Mouse (Mus musculus) liver, embryonic 14.5 days (tissue): ENCODE data around the gene Carmil1. TPM values are rescaled to one million over a fixed set of nuclear protein-coding genes. Genes with fewer than 3 reads are reported as not detected.

ENCODE experiments used
- ATAC-seq: fragments of 200-750 bp; cut with Nextera tagmentation; 2 replicates; pipeline ENCODE4 v1.8.0; 2017; ENCODE audit warnings: moderate number of reproducible peaks, mild to moderate bottlenecking, moderate library complexity; ENCODE audit not compliant: insufficient read depth
- DNase-seq, 3 experiments: peaks; one replicate each; pipeline ENCODE4 v3.0.0-alpha.2; 2012 to 2013; ENCODE audit warnings: low read depth in 3 of 3, low spot score in 3 of 3
- H3K27ac ChIP-seq: fragments of 300-500 bp; sonication (generic); 2 replicates; pipeline ENCODE4 v1.5.1; 2014; ENCODE audit warnings: moderate library complexity, mild to moderate bottlenecking, control low read depth, inconsistent platforms
- H3K27me3 ChIP-seq: fragments of 300-500 bp; sonication (generic); 2 replicates; pipeline ENCODE4 v1.6.1; 2014; ENCODE audit warnings: mild to moderate bottlenecking, low read length, moderate library complexity; ENCODE audit not compliant: control insufficient read depth, insufficient read depth
- H3K36me3 ChIP-seq: fragments of 300-500 bp; sonication (generic); replicated peaks from 2 replicates; pipeline ENCODE4 v1.6.1; 2014; ENCODE audit warnings: low read depth; ENCODE audit not compliant: control insufficient read depth, insufficient read depth
- H3K4me1 ChIP-seq, 2 experiments: fragments of 200-500 bp in 1 of 2; fragments of 300-500 bp in 1 of 2; sonication (generic) in 1 of 2; replicated peaks; 2 replicates each; pipeline ENCODE4 v1.6.1; 2012 to 2014; ENCODE audit warnings: antibody characterized with exemption in 1 of 2, inconsistent platforms in 1 of 2, low read length in 1 of 2; ENCODE audit not compliant: control insufficient read depth in 2 of 2, insufficient read depth in 2 of 2
- H3K4me2 ChIP-seq: fragments of 300-500 bp; sonication (generic); 2 replicates; pipeline ENCODE4 v1.6.1; 2014; ENCODE audit warnings: low read depth, mild to moderate bottlenecking, control low read depth, moderate library complexity
- H3K4me3 ChIP-seq, 2 experiments: fragments of 200-500 bp in 1 of 2; fragments of 300-500 bp in 1 of 2; sonication (generic) in 1 of 2; 2 replicates each; pipeline ENCODE4 v1.5.1; 2012 to 2014; ENCODE audit warnings: low read depth in 2 of 2, low read length in 2 of 2, mild to moderate bottlenecking in 2 of 2, control low read depth in 1 of 2, inconsistent platforms in 1 of 2, moderate library complexity in 1 of 2; ENCODE audit not compliant: insufficient read depth in 1 of 2
- H3K9ac ChIP-seq: fragments of 300-500 bp; sonication (generic); replicated peaks from 2 replicates; pipeline ENCODE4 v1.6.1; 2014; ENCODE audit warnings: mild to moderate bottlenecking, control low read depth, moderate library complexity
- H3K9me3 ChIP-seq: fragments of 300-500 bp; sonication (generic); 2 replicates; pipeline ENCODE4 v1.6.1; 2016; ENCODE audit warnings: low read length, mixed read lengths; ENCODE audit not compliant: control insufficient read depth
- CTCF ChIP-seq: IDR thresholded peaks from 2 replicates; pipeline ENCODE4 v1.5.1; 2016; ENCODE audit warnings: antibody characterized with exemption, low read depth, control low read depth
- EP300 ChIP-seq: IDR thresholded peaks from 2 replicates; pipeline ENCODE4 v1.6.1; 2016; ENCODE audit warnings: antibody characterized with exemption, low read depth
- WGBS: fragments of 180-500 bp; shearing (Covaris S2); extraction: QIAGEN DNeasy Blood & Tissue Kit; methylation state at CpG from one replicate; pipeline ENCODE4 v1.1.7; 2014; ENCODE audit not compliant: insufficient replicate concordance; 5-methylcytosine and 5-hydroxymethylcytosine counted together
- polyA plus RNA-seq, 2 experiments: library from polyadenylated mRNA; depleted of rRNA in 1 of 2; stranded (reverse) in 1 of 2; unstranded in 1 of 2; fragments of >200 nt; fragmentation: Nextera tagmentation in 1 of 2; extraction: Ambion mirVana in 1 of 2; gene quantifications; 2 replicates each; pipeline versions ENCODE4 v1.2.1 to v1.2.3; 2012 to 2014

Carmil1 gene
- polyA plus RNA-seq, 2 experiments, result 1.8 to 4.2 TPM

GRCm38 (mm10) chr13:24272740-24273377 lies 7.7 kb downstream of the Carmil1 start:
- no peaks in the 10 kb centered on the region for H3K9me3 ChIP-seq
- no peak overlapping the region for H3K27ac ChIP-seq
- H3K4me2 ChIP-seq, result no peak overlapping the region
- DNase-seq, result no peak
- no peaks in the 10 kb centered on the region for H3K27me3 ChIP-seq
- H3K4me1 ChIP-seq, result peaks cover 0 to 3% of the 10 kb centered on the region in 2 experiments; a peak in 1 of 4 replicates
- no peaks in the 10 kb centered on the region for H3K36me3 ChIP-seq
- ATAC-seq, result no peak
- no peak for TF ChIP-seq EP300
- TF ChIP-seq CTCF, result no peak
- H3K9ac ChIP-seq, result no peak overlapping the region
- H3K4me3 ChIP-seq, result no peak overlapping the region
- 40% methylated on average over 4 of the region's 4 CpGs for WGBS

GRCm38 (mm10) chr13:24269100-24269465 lies 11.5 kb downstream of the Carmil1 start:
- 52% methylated on average over 3 of the region's 3 CpGs for WGBS
- no peaks in the 10 kb centered on the region for H3K36me3 ChIP-seq
- H3K9me3 ChIP-seq, result no peaks in the 10 kb centered on the region
- no peak for TF ChIP-seq CTCF
- no peak for TF ChIP-seq EP300
- ATAC-seq (no peak), DNase-seq (no peak)
- no peak overlapping the region for H3K4me2 ChIP-seq
- H3K27me3 ChIP-seq, result no peaks in the 10 kb centered on the region
- no peak overlapping the region for H3K4me3 ChIP-seq
- H3K9ac ChIP-seq, result no peak overlapping the region
- H3K27ac ChIP-seq, result no peak overlapping the region
- peaks cover 0 to 3% of the 10 kb centered on the region in 2 experiments; a peak in 1 of 4 replicates for H3K4me1 ChIP-seq

- ATAC-seq, result no peak
- Histone ChIP-seq H3K4me2 (no peak overlapping the region), H3K27ac (no peak overlapping the region), H3K9ac (no peak overlapping the region), H3K9me3 (no peaks in the 10 kb centered on the region), H3K36me3 (no peaks in the 10 kb centered on the region), H3K27me3 (no peaks in the 10 kb centered on the region), H3K4me3 (no peak overlapping the region), H3K4me1 (peaks cover 0 to 3% of the 10 kb centered on the region in 2 experiments; a peak in 1 of 4 replicates)
- TF ChIP-seq CTCF (no peak), EP300 (no peak)
- no peak for DNase-seq
- 59% methylated on average over 14 of the region's 14 CpGs for WGBS
These were observed 12.1 kb downstream of the Carmil1 start for GRCm38 (mm10) chr13:24268355-24269099.

- WGBS, result 19% methylated on average over 5 of the region's 5 CpGs
- Histone ChIP-seq H3K9ac (no peak overlapping the region), H3K4me2 (no peak overlapping the region), H3K27ac (no peak overlapping the region), H3K27me3 (no peaks in the 10 kb centered on the region), H3K4me3 (no peak overlapping the region), H3K4me1 (peaks cover 0 to 6% of the 10 kb centered on the region in 2 experiments; a peak in 2 of 4 replicates), H3K36me3 (no peaks in the 10 kb centered on the region), H3K9me3 (no peaks in the 10 kb centered on the region)
- DNase-seq (no peak), ATAC-seq (no peak)
- no peak for TF ChIP-seq CTCF
- TF ChIP-seq EP300, result no peak
These were observed 15.8 kb downstream of the Carmil1 start for GRCm38 (mm10) chr13:24264760-24265159.

GRCm38 (mm10) chr13:24263560-24263959 lies 17.0 kb downstream of the Carmil1 start:
- DNase-seq (no peak), ATAC-seq (no peak)
- H3K9me3 ChIP-seq, result no peaks in the 10 kb centered on the region
- H3K4me2 ChIP-seq, result no peak overlapping the region
- 54% methylated on average over 4 of the region's 4 CpGs for WGBS
- H3K9ac ChIP-seq, result no peak overlapping the region
- no peaks in the 10 kb centered on the region for H3K27me3 ChIP-seq
- H3K36me3 ChIP-seq, result no peaks in the 10 kb centered on the region
- peaks cover 0 to 4% of the 10 kb centered on the region in 2 experiments; a peak in 2 of 4 replicates for H3K4me1 ChIP-seq
- H3K27ac ChIP-seq, result no peak overlapping the region
- H3K4me3 ChIP-seq, result no peak overlapping the region
- no peak for TF ChIP-seq CTCF
- TF ChIP-seq EP300, result no peak
